Mouse (Mus musculus): ENCODE data around the gene Zc3h12d.

The Zc3h12d gene

DNA sequence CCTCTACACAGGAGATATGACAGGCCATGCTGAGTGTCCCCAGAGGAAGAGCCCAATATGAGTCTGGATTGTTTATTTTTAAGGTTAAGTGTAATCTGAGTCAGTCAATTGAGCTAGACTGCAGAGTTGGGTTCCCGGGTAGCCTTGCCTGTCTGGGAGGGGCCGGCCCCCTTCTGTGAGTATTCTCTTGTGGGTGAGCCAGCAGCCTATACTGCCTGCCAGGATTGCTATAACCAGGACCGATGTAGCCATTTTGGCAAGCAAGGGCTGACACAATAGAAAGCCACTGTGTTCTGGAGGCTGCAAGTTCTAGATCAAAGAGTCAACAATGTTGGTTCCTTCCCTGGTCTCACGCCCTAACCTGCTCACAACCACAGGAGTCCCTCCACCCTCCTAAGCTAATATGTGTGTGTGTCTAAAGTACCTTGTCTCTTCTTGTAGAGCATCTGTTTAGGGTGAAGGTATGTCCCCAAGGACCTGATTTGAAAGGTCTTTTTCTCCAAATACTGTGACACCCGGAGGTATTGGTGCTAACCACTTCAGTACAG, 6.7 kb downstream of the Zc3h12d start:
- DNase-seq (ENCODE audit: low read depth, low spot score), result no peak

DNA sequence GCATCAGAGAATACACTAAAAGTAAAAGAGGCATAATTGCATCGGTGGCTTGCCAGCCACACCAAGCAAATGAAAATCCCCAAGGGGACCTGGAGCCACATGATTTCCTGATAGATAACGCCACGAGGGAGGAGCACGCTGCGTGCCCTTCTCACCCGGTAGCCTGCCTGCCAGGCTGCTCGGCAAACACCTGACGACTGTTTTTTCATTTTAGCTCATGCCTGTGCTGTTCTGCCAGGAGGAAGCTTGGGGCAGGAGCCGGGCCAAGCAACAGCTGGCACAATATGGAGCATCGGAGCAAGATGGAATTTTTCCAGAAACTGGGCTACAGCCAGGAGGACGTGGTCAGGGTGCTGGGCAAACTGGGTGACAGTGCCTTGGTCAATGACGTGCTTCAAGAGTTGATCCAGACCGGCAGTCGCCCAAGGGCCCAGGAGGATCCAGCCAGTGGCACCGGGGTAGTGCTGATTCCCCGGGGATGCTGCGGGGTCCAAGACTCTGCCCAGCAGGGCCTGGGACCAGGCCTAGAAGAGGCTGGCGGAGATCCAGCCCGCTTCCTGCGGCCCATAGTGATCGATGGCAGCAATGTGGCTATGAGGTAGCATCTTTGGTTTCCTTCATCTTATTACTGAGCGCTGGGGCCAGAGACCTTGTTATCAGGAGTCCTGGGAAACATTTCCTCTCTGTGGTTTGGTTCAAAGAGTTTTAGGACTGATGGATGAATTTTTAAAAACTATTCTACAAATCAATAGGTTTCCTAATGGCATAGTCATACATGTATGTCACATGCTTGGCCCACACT, 7.5 kb downstream of the Zc3h12d start:
- DNase-seq (ENCODE audit: low read depth, low spot score), result no peak

- no peak for DNase-seq (ENCODE audit: low read depth, low spot score)
Measured at GRCm38 (mm10) chr10:7840353-7840733, 8.1 kb downstream of the Zc3h12d start.

DNA sequence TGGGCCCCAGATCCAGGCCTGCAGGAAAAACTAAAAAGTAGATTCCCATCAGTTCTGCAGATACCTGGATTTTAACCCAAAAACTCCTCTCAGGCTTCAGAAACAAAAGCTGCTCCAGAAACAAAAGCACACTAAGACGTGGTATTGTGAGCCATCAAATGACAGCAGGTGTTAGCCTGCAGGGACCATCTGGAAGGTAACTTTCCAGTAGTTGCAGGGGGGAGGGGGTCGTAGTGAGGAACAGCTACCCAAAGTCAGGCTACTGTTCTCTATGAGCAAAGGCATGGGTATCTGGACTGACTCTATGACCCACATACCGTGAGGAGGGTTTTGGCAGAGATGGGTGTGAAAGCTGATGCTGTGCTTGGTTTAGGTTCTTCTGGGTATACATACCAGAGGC, 8.5 kb downstream of the Zc3h12d start:
- no peak for DNase-seq (ENCODE audit: low read depth, low spot score)

DNA sequence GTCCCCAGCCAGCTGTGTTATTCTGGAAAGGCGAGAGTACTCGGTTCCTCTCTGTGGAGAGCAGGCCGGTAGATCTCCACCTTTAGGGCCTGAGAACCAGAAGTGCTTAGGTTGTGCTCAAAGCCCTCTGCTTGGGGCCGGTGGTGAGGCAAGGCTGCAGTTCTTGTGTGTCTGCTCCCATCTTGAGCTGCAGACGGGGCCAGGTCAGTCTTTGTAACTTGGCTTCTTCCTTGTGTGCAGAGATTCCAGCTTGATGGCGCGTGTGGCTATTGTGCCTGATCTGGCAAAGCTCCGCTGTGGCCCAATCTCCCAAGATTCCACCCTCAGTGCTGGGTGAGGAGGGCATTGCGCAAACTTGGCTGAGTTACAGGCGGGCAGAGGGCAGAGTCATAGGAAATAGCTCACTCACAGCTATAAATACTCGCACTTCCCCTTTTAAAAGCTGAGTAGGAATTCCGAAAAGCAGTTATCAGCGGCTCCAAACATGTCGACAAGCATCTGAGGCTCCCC, 9.4 kb downstream of the Zc3h12d start:
- no peak for DNase-seq (ENCODE audit: low read depth, low spot score)

DNA sequence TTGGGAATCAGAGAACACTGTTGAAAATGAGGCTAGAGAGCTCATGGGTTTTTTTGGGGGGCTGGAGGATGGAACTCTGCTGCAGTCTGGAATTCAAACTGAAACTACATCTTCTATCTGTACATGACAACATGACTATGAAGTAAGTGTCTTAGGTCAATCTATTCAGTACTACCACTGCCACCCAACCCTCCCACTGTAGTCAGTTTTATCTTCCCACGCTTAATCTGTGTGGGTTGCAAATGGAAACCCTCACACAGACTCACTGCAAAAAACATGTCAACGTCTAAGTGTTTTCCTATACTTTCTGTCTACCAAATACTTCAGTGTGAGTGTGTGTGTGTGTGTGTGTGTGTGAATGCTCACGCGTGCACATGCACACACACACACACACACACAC, 10.9 kb downstream of the Zc3h12d start:
- DNase-seq (ENCODE audit: low read depth, low spot score), result no peak

DNA sequence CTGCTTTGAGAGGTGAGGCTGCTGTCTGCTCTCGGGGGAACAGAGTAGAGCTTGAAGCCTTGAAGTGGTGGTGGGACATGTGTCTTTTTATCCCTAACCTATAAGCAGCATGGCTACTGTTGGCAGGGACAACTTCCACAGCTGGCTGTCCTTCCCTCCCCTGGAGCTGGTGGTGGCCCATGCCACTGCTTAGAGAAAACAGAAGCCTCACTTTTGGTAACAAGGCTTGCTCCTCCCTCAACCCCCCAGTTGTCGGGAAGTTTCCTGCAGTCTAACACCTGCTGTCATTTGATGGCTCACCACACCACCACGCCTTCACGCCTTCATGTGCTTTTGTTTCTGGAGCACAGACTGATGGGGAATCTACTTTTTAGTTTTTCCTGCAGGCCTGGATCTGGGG, 11.9 kb downstream of the Zc3h12d start:
- no peak for DNase-seq (ENCODE audit: low read depth, low spot score)

DNA sequence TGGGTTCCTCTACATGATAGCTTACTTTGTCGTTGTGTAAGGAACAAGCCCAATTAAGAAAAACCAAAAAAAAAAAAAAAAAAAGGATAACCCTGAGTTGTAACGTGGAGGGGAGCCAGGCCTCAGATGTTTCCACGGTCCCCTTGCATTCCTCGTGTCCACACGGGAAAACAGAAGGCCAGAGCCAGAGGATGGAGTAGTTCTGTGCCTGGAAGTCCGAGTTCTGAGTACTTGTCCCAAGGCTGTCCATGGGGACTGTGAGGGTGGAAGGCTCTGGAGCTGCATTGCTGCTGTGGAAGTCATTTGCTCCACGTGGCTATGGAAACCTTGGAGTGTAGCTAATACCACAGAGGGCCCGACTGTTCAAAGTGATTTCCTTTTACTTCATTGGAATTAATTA, 12.9 kb downstream of the Zc3h12d start:
- DNase-seq (ENCODE audit: low read depth, low spot score), result no peak

DNA sequence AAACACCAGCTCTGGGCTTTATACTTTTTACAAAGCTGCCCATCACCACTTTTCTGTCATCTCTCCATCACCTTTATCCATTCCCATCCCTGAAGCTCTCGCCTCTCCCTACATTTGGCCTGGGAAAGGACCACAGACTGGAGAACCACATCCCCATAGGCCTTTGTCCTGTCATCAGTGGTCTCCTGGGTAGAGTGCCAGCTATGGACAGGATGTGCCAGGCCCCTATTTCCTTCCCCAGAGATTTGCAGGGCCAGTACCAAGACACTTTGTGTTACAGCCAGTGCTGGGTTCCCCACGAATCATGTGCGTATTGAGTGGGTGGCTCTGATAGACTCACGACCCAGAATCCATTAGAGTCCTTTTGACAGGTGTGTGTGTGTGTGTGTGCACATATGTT, 13.7 kb downstream of the Zc3h12d start:
- DNase-seq (ENCODE audit: low read depth, low spot score), result no peak

- DNase-seq (ENCODE audit: low read depth, low spot score), result no peak
Measured at GRCm38 (mm10) chr10:7847166-7847605, 14.9 kb downstream of the Zc3h12d start.

DNA sequence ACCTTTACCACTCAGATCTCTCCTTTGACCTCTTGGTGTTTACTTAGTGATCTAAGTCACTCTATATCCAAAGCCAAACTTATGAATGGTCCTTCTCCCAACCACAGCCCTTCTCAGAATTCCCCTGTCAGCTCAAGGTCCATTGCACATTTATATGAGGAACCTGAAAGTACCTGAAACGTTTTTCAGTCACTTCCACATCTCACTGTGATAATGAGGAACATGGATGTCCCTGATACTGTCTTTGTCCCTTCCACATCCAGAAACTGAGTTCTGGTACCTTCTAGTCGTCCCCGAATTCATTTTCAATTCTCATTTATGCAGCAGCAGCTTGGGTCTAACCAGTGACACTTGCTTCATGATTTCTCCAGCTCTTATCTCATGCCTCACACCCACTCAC, 19.6 kb downstream of the Zc3h12d start:
- no peak for DNase-seq (ENCODE audit: low read depth, low spot score)

DNA sequence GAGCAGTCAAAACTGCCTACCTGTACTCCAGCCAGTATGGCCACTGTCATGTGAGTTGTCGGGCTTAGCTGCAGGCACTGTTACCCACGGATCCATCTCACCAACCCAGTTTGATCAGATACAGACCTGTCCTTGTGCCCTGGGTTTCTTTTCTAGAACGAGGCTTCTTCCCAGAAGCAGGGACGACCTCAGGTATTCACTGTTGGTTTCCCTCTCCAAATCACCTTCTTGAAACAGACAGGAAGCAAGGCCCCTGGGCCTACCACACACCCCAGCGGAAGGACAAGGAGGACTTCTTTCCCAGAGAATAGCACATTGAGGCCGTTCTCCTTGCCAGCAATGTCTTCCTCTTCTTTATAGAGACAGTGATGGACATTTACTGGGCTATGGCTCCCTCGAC, 28.2 kb downstream of the Zc3h12d start:
- DNase-seq (ENCODE audit: low read depth, low spot score), result no peak

DNA sequence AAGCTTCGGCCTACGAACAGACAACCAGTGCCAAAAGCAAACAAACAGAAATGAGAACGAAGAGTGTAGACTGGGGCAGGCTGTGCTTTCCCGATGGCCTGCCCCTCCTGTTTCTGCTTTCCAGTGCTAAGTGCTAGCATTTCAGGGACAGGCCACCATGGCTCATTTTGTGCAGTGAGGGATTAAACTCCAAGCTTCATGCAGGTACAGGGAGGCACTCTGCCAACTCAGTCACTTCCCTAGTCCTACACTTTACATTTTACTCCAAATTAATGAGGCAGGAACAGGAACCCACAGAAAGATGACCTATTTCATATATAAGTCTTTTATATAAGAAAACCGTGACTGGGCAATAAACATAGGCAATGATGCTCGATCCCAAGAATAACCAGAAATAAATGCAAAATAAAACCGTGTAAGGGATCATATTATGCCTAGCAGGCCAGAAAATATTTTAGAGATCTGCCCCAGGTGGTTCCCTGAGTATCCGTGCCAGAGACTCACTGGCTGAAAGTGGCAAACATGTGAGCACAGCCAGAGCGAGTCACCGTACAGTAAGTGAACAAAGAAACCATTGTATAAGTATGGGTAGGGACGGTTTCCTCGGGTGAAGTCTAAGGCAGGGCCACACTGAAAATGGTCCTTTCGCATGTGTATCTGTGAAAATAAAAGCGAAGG, 29.1 kb downstream of the Zc3h12d start:
- no peak for DNase-seq (ENCODE audit: low read depth, low spot score)

DNA sequence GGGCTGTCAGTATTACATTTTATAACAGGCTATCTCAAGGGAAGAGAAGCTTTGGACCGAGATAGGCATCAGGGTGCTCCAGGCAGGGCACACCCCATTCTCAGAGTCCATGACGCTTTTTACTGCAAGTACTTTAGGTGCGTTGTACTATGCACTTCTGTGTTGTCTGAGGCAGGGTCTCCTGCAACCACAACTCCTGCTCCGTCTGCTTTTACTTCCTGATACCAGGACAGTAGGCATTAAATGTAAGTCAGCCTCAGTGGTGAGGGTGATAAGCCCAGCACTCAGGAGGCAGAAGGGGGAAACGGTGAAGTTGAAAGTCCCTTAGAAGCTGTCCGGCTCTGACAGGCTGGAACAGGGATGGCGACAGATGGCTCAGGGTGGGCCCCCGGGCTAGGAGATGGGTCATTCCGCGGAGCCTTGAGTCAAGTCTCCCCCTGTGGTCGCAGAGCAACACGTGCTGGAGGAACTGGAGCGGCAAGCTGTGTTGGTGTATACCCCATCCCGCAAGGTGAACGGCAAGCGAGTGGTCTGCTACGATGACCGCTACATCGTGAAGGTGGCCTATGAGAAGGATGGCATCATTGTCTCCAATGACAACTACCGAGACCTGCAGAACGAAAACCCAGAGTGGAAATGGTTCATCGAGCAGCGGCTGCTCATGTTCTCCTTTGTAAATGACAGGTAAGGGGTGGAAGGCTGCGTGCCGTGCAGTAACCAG, 29.8 kb downstream of the Zc3h12d start:
- DNase-seq (ENCODE audit: low read depth, low spot score), result no peak

- no peak for DNase-seq (ENCODE audit: low read depth, low spot score)
Measured at GRCm38 (mm10) chr10:7863411-7863810, 31.1 kb downstream of the Zc3h12d start.

DNA sequence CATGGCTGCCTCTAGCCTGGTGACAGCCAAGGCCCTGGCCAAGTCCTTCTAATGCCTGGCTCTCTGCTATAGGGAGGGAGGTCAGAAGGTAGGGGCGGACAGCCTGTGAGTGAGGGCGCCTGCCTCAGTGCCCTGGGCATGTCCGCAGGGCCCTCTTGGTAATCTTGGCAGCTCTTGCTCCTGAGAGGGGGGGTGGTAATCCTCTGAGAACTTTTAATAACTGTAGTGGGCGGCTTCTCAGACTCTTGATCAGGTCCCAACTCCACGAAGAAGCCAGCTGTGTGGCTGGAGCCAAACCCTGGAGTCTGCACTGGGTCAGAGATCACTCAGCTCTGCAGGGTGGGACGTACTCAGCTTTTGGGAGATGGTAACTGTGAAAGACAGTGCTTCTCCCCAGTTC, 31.9 kb downstream of the Zc3h12d start:
- DNase-seq (ENCODE audit: low read depth, low spot score), result no peak

- no peak for DNase-seq (ENCODE audit: low read depth, low spot score)
Measured at GRCm38 (mm10) chr10:7864806-7865205, 32.5 kb downstream of the Zc3h12d start.

DNA sequence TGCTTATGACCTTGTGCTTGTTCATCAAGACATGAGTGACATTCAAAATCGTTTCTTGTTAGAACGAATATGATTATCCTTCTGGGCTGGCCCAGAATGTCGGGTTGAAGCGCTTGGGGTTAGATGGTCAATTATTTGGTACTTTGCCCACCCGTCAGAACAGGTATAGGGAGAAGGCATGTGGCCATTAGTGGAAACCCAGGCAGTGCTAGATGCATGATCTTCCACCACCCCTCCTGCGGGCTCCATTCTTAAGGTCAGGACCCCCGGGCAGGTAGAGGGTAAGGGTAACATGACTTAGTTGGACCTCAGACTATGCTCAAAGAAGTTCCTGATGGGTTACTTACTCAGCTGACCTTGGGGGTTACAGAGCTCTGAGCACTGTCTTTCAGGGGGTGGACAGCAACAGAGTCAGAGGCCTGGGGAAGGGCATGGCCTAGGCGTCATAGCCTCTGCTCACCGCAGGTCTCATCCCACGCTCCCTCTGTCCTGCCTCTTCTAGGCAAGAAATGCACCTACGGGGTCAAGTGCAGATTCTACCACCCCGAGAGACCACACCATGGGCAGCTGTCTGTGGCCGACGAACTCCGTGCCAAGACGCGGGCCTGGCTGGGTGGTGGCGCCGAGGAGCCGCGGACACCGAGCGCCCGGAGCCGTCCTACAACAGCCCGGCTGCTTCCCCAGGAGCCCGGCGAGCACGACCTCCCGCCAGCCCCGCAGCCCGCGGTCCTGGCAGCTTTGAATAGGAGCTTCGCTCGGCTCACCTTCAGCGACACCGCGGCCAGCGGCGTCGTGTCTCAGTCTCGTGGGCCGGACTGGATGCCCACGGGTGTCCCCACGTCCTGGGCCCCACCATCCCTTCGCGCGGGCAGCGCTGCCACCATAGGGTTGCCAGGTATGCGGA, 34.7 kb downstream of the Zc3h12d start:
- no peak for DNase-seq (ENCODE audit: low read depth, low spot score)

- DNase-seq (ENCODE audit: low read depth, low spot score), result no peak
Measured at GRCm38 (mm10) chr10:7867666-7868030, 35.4 kb downstream of the Zc3h12d start.

DNA sequence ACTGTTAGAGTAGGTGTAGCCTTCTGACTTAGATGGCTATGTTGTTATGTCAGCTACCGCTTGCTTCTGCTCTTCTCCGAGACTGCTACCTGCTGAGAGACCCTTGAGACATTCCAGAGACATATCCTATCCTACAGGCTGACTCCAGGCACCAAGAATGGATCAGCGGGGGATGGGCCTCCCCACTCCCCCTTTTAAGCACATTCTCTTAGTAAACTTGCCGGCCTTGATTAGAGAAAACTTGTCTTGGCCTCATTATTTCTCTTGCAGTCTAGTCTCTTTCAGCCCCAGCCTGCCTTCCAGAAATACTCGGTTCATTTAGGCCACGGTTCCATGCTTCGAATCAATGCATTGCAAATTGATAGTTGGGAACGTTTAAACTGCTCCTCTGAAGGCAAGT, 37.5 kb downstream of the Zc3h12d start:
- no peak for DNase-seq (ENCODE audit: low read depth, low spot score)
